Mouse (Mus musculus): Measurements from ENCODE around the gene Actc1. TPM values are rescaled to one million over a fixed set of nuclear protein-coding genes. Genes with fewer than 3 reads are reported as not detected.

The Actc1 gene
- total and polyA plus RNA-seq, 3 experiments, result not detected

- Histone ChIP-seq H3K27ac (ENCODE audit: insufficient read depth, low read depth) (no peak overlapping the region), H3K9ac (ENCODE audit: insufficient read depth, low read depth) (no peak overlapping the region), H3K79me2 (replicated peaks; ENCODE audit: control insufficient read depth, extremely low read depth, insufficient read depth, poor library complexity, severe bottlenecking) (no peaks in the 10 kb centered on the region), H3K4me2 (ENCODE audit: insufficient read depth, low read depth, poor library complexity, severe bottlenecking) (no peak overlapping the region; the same call in 1 of the 2 replicates), H3K36me3 (replicated peaks in 1 of 2; ENCODE audit: control insufficient read depth in 1 of 2, insufficient read depth in 1 of 2, low read length in 1 of 2) (no peaks in the 10 kb centered on the region), H3K27me3 (replicated peaks) (no peaks in the 10 kb centered on the region), H3K4me3 (replicated peaks in 1 of 3; ENCODE audit: low read depth in 2 of 3, low read length in 2 of 3, poor library complexity in 1 of 3) (no peak overlapping the region), H3K4me1 (ENCODE audit: control insufficient read depth in 1 of 2, insufficient read depth in 2 of 2) (peaks cover 0 to 9% of the 10 kb centered on the region in 2 experiments; a peak in 1 of 4 replicates), H3K9me3 (replicated peaks; ENCODE audit: low read length) (no peaks in the 10 kb centered on the region)
- no peak for DNase-seq (ENCODE audit: extremely low read depth)
- no peak for TF ChIP-seq KAT2A (IDR thresholded peaks at IDR 0.05; ENCODE audit: insufficient replicate concordance, low read length)
- no peak for TF ChIP-seq CTCF (conservative IDR thresholded peaks at IDR 0.05 in 1 of 2, IDR thresholded peaks at IDR 0.05 in 1 of 2; ENCODE audit: low read depth in 2 of 2, low read length in 2 of 2)
- no peak for TF ChIP-seq ELF1 (IDR thresholded peaks at IDR 0.05; ENCODE audit: low read depth, low read length)
- TF ChIP-seq SIN3A (IDR thresholded peaks at IDR 0.05; ENCODE audit: low read length), result no peak
- no peak for TF ChIP-seq RAD21 (IDR thresholded peaks at IDR 0.05; ENCODE audit: low read depth, low read length)
- TF ChIP-seq GABPA (IDR thresholded peaks at IDR 0.05; ENCODE audit: insufficient replicate concordance, low read depth, low read length), result no peak
- no peak for TF ChIP-seq E2F4 (IDR thresholded peaks at IDR 0.05; ENCODE audit: insufficient replicate concordance, low read depth, low read length)
- TF ChIP-seq ZMIZ1 (IDR thresholded peaks at IDR 0.05; ENCODE audit: low read depth, low read length), result no peak
- TF ChIP-seq SMC3 (IDR thresholded peaks at IDR 0.05; ENCODE audit: low read depth, low read length), result no peak
- TF ChIP-seq MYC (IDR thresholded peaks at IDR 0.05; ENCODE audit: low read depth, low read length), result no peak
- no peak for TF ChIP-seq IRF4 (IDR thresholded peaks at IDR 0.05; ENCODE audit: low read depth, low read length)
- no peak for TF ChIP-seq JUND (conservative IDR thresholded peaks at IDR 0.05; ENCODE audit: low read depth, low read length)
- no peak for TF ChIP-seq TCF12 (IDR thresholded peaks at IDR 0.05; ENCODE audit: low read depth, low read length)
- TF ChIP-seq ZC3H11A (IDR thresholded peaks at IDR 0.05; ENCODE audit: low read depth, low read length), result no peak
- TF ChIP-seq BHLHE40 (IDR thresholded peaks at IDR 0.05; ENCODE audit: low read depth, low read length), result no peak
- no peak for TF ChIP-seq POLR2AphosphoS2 (IDR thresholded peaks at IDR 0.05; ENCODE audit: low read depth, low read length)
- no peak for TF ChIP-seq HCFC1 (IDR thresholded peaks at IDR 0.05; ENCODE audit: low read depth, low read length)
- dilution Hi-C loops (cut with MboI; ENCODE audit: extremely low pct_ligation_motif_present, extremely low pct_unique_long_range_greater_than_20kb, low sequenced_read_pairs), result no loop called here
- in situ Hi-C loops (cut with MboI; ENCODE audit: low pct_ligation_motif_present, low pct_unique_long_range_greater_than_20kb, low sequenced_read_pairs), result loop anchor here (25.0 kb wide), 1 partner anchor 173 kb away; no protein-coding TSS in a partner anchor
These were observed 6.8 kb upstream of the Actc1 start for GRCm38 (mm10) chr2:114060071-114060591.

DNA sequence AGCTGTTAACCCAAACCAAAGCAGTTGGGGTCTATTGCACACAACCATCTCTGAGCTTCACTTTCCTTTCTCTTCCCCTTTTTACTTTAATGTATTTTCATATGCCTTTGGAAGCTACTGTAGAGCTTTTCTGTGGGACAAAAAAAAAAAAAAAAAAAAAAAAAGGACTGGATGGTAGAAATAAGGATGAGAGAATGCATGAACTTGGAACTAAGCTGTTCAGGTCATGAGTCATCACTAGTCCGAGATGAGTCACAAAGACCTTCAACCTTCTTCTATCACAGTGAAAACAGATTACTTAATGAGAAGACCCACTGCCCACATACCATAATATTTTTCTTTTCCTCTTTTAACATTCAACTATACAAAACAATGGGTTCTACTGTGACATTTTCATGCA is 6.3 kb upstream of the Actc1 start:
- H3K4me3 ChIP-seq (replicated peaks in 1 of 3; ENCODE audit: low read depth in 2 of 3, low read length in 2 of 3, poor library complexity in 1 of 3), result no peak overlapping the region
- no peak overlapping the region for H3K27ac ChIP-seq (ENCODE audit: insufficient read depth, low read depth)
- DNase-seq (ENCODE audit: extremely low read depth), result peak; percentile 7
- H3K9ac ChIP-seq (ENCODE audit: insufficient read depth, low read depth), result no peak overlapping the region
- no peaks in the 10 kb centered on the region for H3K79me2 ChIP-seq (replicated peaks; ENCODE audit: control insufficient read depth, extremely low read depth, insufficient read depth, poor library complexity, severe bottlenecking)
- no peak for TF ChIP-seq RCOR1 (conservative IDR thresholded peaks at IDR 0.05; ENCODE audit: low read depth, low read length)
- TF ChIP-seq E2F4 (IDR thresholded peaks at IDR 0.05; ENCODE audit: insufficient replicate concordance, low read depth, low read length), result no peak
- TF ChIP-seq PAX5 (IDR thresholded peaks at IDR 0.05; ENCODE audit: low read length), result no peak
- peak; percentile 87 for TF ChIP-seq ZNF384 (IDR thresholded peaks at IDR 0.05; ENCODE audit: low read depth, low read length)
- no peak for TF ChIP-seq TBP (conservative IDR thresholded peaks at IDR 0.05; ENCODE audit: low read depth, low read length)
- TF ChIP-seq UBTF (IDR thresholded peaks at IDR 0.05; ENCODE audit: low read depth, low read length), result no peak
- TF ChIP-seq NRF1 (IDR thresholded peaks at IDR 0.05; ENCODE audit: low read depth, low read length), result no peak
- TF ChIP-seq MAFK (IDR thresholded peaks at IDR 0.05; ENCODE audit: insufficient replicate concordance, low read length), result no peak
- no peak for TF ChIP-seq TCF12 (IDR thresholded peaks at IDR 0.05; ENCODE audit: low read depth, low read length)
- TF ChIP-seq EP300 (IDR thresholded peaks at IDR 0.05; ENCODE audit: low read length), result peak; percentile 77
- peak; percentile 79 for TF ChIP-seq IRF4 (IDR thresholded peaks at IDR 0.05; ENCODE audit: low read depth, low read length)
- TF ChIP-seq JUND (conservative IDR thresholded peaks at IDR 0.05; ENCODE audit: low read depth, low read length), result peak; percentile 80
- TF ChIP-seq JUN (IDR thresholded peaks at IDR 0.05; ENCODE audit: insufficient read depth, low read depth, low read length), result peak; percentile 86
- in situ Hi-C loops (cut with MboI; ENCODE audit: low pct_ligation_motif_present, low pct_unique_long_range_greater_than_20kb, low sequenced_read_pairs) (loop anchor here (25.0 kb wide), 1 partner anchor 172 kb away; no protein-coding TSS in a partner anchor), dilution Hi-C loops (cut with MboI; ENCODE audit: extremely low pct_ligation_motif_present, extremely low pct_unique_long_range_greater_than_20kb, low sequenced_read_pairs) (no loop called here)
- H3K36me3 ChIP-seq (replicated peaks in 1 of 2; ENCODE audit: control insufficient read depth in 1 of 2, insufficient read depth in 1 of 2, low read length in 1 of 2), result no peaks in the 10 kb centered on the region
- H3K9me3 ChIP-seq (replicated peaks; ENCODE audit: low read length), result no peaks in the 10 kb centered on the region
- H3K27me3 ChIP-seq (replicated peaks), result no peaks in the 10 kb centered on the region
- peaks cover 0 to 9% of the 10 kb centered on the region in 2 experiments; a peak in 1 of 4 replicates for H3K4me1 ChIP-seq (ENCODE audit: control insufficient read depth in 1 of 2, insufficient read depth in 2 of 2)
- no peak overlapping the region for H3K4me2 ChIP-seq (ENCODE audit: insufficient read depth, low read depth, poor library complexity, severe bottlenecking)

Data from CH12.LX (cell line).